Mouse (Mus musculus) pancreas, adult 10 weeks (tissue): ENCODE results near the gene Ripor1. TPM values are rescaled to one million over a fixed set of nuclear protein-coding genes. Genes with fewer than 3 reads are reported as not detected.

ENCODE experiments used
- polyA plus RNA-seq: library from polyadenylated mRNA; stranded (reverse); fragments of 350-450 nt; fragmentation: Illumina TruSeq; extraction: RNeasy Lipid Tissue Mini Kit (QIAGEN cat#74804); gene quantifications from one replicate; pipeline ENCODE4 v1.2.3, GENCODE M21; 2015; ENCODE audit warnings: low read depth, low replicate concordance; ENCODE audit not compliant: insufficient read depth

Ripor1 gene
- polyA plus RNA-seq, result 13.9 TPM

GRCm38 (mm10) chr8:105604804-105605381, at the start of gene Ripor1:
TSS of gene Ripor1 (plus strand) at chr8:105605255.

DNA sequence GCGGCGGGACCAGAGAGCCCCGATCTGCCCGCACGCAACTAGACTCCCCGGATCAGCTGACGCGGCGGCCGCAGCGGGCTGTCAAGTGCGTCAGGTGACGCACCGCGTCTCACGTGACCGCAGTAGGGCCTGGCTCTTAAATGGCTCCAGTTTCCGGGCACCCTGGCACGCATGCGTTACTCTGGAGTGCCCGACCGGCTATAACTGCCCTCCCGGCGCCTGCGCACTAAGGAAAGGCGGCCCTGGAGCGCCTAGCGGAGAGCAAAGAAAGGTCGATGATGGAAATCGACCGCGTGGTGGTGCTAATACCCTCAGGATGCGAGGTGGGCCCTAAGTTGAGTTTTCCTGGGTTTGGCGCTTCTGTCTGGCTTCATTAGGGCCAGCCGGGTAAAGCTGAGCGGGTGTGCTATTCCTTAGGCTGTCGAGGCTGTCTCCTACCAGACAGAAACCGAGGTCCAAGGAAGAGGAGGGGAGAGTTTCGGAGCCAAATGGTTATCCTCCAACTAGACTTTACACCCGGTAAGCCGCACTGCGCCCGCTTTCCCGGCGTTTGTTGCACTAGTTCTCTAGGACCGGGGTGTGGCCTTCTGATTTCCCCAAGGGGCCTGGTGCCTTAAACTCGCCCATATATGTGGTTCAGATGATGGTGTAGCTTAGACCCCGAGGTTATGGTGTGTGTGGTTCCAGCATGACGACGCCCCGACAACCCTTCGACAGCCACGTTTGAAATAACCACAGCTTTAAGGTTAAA, 38.9 kb upstream of the Ripor1 start, which contains the start of gene Atp6v0d1:
Atp6v0d1 (minus strand) TSS at position 96 of the 751 bp plus-strand sequence.

DNA sequence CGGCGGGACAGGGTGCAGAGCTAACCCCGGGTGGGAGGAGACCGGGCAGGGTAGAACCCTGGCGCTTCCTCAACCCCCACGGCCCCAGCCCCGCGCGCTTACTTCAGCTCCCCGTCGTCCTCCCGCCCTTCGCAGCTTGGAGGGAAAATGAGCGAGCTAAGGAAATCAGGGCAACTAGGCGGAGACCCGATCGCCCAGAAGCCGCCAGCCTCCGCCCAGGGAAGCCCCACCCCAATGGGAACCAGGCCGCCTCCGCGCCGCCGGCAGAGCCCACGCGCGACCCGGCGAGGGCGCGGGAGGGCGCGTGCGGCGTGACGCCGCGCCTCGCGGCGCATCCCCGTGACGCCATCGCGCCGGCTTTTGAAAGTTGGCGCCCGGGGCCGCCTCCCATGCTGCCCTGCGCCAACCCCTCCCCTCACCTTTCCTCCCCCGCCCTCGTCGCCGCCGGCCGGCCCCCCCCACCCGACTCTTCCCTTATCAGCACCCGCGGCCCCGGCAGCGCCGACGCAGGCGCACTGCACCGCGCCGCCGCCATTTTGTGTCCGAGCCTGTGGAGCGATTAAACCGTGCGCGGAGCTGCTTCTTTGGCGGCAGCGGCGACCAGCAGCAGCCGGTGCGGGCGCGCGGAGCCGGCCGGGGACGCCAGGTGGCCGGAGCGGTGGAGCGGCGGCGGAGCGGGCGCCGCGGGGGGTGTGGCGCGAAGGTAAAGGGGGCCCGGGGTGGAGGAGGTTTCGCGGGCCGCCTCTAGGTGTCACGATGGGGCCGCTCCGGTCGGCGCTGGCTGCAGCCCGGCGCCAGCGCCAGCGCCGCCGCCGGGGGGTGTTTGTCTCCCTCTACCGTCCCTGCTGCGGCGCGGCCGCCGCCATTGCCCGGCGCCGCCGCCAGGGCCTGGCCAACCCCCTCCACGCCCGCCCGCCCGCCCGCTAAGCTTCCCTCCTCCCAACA, 31.2 kb downstream of the Ripor1 start, which contains the start of gene Ctcf:
Ctcf (plus strand) TSS at position 551 of the 945 bp plus-strand sequence.

DNA sequence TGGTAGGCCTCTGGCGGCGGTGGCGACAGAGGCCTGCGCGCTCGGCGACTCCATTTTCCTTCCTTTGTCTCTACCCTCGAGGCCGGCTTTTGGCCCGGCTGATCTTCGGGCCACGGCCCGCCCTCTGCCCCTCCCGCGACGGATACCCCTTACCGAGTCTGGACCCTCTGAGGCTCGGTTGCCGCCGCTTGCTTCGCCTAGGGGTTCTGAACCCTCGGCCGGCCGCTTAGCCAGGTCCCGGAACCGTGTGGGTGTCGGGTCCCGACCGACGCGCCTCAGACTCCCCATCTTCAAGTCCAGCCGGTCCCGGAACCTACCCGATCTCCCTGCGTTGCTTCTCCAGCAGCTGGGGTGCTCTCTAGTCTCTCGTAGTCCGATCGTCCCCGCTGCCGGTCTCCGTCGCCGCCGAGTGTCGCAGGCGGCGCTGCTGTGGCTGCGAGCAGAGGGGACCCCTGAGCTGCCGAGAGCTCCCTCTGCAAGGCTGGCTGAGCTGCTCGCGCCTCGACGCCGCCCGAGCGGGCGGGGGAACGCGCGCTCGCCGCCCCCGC, 32.0 kb downstream of the Ripor1 start, which contains the start of gene Agrp:
Agrp (minus strand) TSS at position 431 of the 548 bp plus-strand sequence.

Other genes starting within 250 kb of the Ripor1 start
- not detected for gene Plekhg4, start 232.0 kb upstream of the Ripor1 start, polyA plus RNA-seq
- not detected for gene Kctd19, start 191.8 kb upstream of the Ripor1 start, polyA plus RNA-seq
- 1.6 TPM for gene Lrrc36, start 191.7 kb upstream of the Ripor1 start, polyA plus RNA-seq
- 31.3 TPM for gene Tppp3, start 133.7 kb upstream of the Ripor1 start, polyA plus RNA-seq
- gene Zdhhc1, start 108.4 kb upstream of the Ripor1 start, polyA plus RNA-seq, result 13.1 TPM
- not detected for gene Hsd11b2, start 86.5 kb upstream of the Ripor1 start, polyA plus RNA-seq
- gene Atp6v0d1, start 39.2 kb upstream of the Ripor1 start, polyA plus RNA-seq, result 29.8 TPM
- 10.2 TPM for gene Ctcf, start 31.3 kb downstream of the Ripor1 start, polyA plus RNA-seq
- not detected for gene Agrp, start 32.1 kb downstream of the Ripor1 start, polyA plus RNA-seq
- gene Carmil2, start 81.0 kb downstream of the Ripor1 start, polyA plus RNA-seq, result 0.61 TPM
- 8.9 TPM for gene Acd, start 95.8 kb downstream of the Ripor1 start, polyA plus RNA-seq
- gene Pard6a, start 95.9 kb downstream of the Ripor1 start, polyA plus RNA-seq, result 1.4 TPM
- not detected for gene 4933405L10Rik, start 102.4 kb downstream of the Ripor1 start, polyA plus RNA-seq
- gene Enkd1, start 103.0 kb downstream of the Ripor1 start, polyA plus RNA-seq, result 1.6 TPM
- gene Gfod2, start 153.4 kb downstream of the Ripor1 start, polyA plus RNA-seq, result 3.7 TPM
- 5.2 TPM for gene Ranbp10, start 222.1 kb downstream of the Ripor1 start, polyA plus RNA-seq
- not detected for gene Tsnaxip1, start 222.5 kb downstream of the Ripor1 start, polyA plus RNA-seq
- 3.4 TPM for gene Cenpt, start 248.0 kb downstream of the Ripor1 start, polyA plus RNA-seq
- 7.8 TPM for gene Thap11, start 249.9 kb downstream of the Ripor1 start, polyA plus RNA-seq